Mouse (Mus musculus): ENCODE measurements around the gene Agpat3. TPM values are rescaled to one million over a fixed set of nuclear protein-coding genes. Genes with fewer than 3 reads are reported as not detected.
"Not testable (repeated sequence)": the region's sequence is repeated elsewhere in the genome, so short reads cannot be mapped to it uniquely, and the experiment has no call there.

The Agpat3 gene
- total RNA-seq, 2 experiments from 2014 or later = 214 to 237 TPM

DNA sequence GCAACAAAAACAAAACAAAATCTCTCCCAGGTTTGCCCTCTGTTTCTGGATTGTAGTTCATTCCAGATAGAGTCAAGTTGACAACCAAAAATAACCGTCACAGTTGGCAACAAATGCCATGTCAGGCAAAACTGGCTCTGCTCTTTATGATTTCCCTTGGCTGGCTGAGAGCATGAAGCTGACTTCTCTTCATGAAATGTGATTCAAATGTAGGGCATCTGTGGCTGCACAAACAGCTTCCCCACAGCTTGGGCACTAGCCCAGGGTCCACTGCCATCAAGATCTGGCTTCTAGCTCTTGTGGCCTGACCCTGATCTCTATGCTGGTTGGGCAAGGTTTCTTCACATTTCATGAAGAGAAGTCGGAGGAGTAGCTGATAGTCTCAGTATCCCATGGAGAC lies 9.7 kb upstream of the Agpat3 start:
- peak; percentile 59 to 75 for DNase-seq

DNA sequence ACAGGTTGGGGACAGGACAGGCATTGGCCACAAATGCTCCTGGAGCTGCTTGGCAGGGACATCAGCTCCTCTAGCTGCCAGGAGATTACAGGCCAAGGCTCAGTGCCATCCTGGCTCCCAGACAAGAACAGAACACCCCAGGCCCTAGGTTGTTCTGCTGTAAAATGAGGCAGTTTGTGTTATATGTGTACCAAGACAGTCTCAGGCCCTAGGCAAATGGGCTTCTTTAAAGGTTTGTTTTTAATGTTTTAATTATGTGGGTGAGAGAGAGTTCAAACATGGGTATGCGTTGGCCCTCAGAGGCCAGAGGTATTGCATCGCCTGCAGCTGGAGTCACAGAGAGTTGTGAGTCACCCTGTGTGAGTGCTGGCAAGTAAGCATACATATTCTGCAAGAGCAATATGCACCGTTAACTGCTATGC lies 8.0 kb upstream of the Agpat3 start:
- peak; percentile 65 to 71 for DNase-seq

DNA sequence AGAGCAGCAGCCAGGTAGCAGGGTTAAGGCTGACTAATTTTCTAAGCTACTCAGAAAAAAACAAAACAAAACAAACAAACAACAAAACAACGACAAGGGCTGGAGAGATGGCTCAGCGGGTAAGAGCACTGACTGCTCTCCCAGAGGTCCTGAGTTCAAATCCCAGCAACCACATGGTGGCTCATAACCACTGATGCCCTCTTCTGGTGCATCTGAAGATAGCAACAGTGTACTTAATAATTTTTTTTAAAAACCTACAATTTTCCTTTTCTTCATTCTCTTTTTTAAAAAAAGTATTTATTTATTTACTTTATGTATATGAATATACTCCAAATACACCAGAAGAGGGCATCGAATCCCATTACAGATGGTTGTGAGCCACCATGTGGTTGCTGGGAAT lies 6.7 kb upstream of the Agpat3 start:
- DNase-seq = not testable (repeated sequence)

DNA sequence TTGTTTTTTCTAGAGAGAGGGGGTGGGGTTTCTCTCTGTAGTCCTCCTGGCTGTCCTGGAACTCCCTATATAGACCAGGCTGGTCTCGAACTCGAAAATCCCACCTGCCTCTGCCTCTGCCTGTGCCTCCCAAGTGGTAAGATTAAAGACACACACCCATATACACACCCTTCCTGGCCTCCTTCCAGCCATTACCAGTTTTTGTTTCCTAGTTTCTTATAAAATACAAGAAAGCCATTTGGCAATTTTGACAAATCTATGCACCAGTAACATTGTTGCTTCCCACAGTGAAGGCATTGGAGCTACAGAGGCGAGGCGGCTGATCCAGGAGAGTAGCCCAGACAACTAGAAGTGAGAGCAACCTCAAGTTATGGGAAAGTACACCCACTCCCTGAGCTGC lies 6.0 kb upstream of the Agpat3 start:
- no peak for DNase-seq

DNA sequence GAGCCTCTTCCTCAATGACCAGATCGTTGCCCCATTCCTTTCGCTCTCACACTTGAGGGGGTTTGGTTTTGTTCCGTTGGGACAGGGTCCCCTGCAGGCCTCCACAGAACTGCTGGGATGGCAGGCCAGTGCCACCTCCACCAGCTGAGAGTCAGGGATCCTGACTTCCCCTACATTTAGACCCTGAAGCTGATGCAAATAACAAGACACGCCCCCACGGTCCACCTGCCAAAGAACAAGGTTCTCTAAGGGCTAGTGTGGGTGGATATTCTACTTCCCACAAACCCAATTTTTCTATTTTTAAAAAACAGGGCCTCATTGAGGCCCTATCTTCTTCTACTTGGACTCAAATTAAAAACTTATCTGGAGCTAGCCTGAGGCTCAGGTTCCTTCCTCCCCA lies 5.5 kb upstream of the Agpat3 start:
- no peak for DNase-seq

DNA sequence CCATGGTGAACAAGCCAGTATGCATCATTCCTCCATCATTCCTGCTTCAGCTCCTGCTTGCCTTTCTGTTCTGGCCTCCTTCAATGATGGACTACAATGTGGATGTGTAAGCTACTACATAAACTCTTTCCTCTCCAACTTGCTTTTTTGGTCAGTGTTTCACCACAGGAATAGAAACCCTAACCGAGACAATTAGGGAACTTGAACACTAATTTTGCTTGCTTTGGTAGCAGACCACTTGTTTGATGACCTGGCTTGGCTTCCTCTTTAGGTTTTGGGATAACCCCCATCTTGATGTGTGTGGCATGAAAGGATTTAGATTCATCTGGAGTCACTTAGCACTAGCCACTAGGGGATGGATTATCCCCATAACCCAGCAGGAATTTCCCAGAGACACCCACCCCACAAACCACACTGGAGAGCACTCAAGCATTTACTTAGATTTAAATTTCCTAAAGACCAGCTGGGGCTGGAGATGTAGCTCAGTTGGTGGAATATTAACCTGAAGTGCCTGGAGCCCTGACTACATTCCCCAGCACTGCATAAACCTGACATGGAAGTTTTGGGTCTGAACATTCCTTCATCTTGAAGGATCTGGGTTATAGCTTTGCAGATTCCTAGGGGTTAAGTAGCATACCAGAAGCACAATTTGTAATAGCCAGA lies 3.8 kb upstream of the Agpat3 start:
- DNase-seq = no peak

DNA sequence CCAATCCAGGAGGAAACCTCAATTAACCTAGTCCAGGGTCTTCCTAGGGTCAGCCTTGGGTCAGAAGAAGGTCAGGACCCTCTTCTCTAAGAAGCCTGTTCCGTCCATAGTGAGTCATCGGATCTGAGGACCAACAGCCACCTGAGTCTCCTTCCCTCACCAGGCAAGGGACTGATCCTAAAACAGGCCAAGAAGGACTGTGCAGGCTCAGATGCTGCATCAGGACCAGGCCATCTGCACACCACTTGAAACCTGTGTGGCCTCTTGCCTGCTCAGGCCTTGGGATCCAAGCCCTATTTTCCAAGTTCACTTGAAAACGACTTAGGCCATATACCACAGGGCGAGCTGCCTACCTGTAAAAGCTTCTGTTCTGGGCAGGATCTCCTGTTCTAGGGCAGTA lies 907 bp upstream of the Agpat3 start:
- DNase-seq = no peak

DNA sequence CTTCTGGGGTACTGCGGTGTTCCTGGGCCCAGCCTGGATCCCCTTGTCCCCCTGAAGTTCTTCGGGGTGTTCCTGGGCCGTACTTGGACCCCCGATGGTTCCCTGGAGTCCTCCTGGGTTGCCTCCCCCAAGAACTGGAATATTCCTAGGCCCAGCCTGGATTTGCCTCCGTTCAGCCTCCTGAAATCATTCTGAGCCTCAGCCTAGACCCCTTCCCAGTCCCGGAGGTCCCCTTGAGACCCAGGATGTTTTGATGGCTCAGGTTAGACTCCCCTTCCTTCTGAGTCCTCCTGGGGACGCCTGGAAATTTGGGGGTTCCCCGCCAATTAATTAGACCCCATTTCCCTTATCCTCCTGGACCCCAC lies 359 bp upstream of the Agpat3 start:
- no peak for DNase-seq

DNA sequence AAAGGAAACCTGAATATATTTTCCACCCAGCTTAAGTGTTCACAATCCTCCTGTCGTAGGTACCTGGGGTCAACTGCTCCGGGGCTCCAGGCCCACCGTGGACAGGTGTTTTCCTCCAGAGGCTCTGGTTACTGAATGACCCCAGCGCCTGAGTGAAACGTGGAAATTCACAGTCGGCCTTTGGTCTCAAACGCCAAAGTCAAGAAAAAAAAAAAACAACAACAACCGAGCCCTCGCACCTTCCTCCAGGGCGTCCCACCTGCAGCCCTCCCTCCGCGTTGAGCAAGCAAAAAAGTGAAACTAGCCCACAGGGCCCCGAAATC lies 764 bp downstream of the Agpat3 start:
- DNase-seq = no peak

DNA sequence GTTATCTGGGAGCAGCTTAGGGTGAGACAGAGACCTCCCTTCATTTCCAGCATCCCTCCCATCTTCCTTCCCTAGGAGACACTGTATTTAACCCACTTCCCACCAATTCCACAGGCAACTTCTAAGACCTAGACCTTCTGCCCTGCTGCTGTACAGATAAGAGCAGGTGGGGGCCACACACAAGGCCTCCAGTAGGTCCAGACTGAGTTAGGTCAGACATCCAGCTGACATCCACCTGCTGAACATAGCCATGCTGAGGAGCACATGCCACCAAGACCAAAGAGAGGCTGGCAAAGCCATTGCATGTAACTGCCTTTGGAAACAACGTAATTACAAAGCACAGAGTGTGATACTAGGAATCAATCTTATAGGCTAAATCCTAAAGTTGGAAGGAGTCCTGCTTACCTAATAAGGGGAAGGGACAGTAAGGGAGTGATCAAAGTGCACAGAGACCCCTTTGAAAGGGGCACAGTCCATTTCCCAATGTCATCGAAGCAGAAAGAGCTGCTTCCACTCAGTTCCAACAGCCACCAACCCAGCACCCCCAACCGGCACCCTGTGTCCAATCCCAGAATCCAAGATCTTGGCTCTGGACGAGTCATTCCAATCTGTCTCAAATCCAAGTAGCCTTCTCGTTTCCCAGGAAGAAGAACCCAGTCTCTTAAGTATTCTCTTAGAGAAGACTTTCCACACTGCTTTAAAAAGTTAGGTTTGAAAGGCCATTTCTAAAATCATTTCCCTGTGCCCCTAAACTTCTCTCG lies 1.3 kb downstream of the Agpat3 start:
- no peak for DNase-seq

DNA sequence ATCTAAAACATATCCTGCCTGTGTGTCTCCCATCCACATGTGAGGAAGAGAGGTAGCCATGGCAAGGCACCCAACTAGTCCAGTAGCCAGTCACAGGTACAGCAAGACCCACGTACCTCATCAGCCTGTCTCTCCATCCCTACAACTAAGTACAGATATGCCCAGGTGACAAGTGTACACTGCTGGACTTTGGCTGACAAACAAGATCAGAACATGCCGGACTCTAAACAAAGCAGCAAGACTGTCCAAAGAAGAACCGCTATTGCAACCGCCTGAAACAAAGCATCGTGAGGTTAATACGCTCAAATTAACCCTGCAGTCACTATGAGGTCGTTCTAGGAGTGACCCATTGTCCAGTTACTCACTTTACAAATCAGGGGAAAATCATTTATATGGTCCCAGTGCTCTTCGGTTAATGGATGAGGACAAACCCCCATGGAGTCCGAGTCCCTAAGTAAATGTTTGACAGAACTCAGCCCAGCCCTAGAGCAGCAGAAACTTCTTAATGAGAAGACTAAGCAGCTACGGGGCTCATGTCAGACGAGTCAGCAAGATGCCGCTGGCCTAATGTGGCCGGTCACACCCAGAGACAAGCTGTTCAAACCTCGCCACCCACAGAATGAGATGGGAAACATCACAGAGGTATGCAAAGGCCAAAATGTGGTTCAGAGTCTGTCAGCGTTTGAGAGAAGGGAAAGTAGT lies 2.7 kb downstream of the Agpat3 start:
- DNase-seq = no peak

DNA sequence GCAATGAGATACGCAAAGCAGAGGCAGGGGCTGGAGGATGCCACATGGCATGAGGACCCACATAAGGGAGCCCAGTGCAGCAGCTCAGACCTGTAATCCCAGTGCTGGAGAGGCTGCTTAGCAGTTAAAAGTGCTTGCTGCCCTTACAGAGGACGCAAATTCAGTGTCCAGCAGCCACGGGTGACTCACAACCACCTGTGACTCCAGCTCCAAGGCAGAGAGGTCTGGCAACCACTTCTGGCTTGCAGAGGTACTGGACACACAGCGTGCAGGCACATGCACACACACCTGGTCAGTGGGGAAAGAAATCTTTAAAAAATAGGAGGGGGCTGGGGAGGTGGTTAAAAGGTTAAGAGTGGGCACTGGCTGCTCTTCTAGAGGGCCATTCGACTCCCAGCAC lies 4.1 kb downstream of the Agpat3 start:
- no peak for DNase-seq

DNA sequence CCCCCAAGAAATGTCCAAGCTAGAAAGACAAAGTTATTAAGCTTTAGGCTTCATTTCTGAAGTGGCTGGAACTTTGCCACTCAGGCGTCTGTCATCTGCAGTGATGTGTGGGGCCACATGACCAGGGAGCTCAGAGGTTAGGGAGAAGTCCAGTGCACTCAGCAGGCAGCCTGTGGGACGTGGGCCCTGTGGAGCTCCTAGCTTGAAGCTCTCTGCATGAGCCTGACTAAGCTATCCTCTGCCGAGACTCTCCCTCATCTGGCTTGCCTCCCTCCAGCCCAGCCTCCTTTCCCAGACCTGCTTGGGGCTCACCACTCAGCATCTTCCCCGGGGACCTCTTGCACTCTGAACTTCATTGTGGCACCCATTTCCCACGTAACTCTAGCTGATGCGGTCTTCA lies 4.8 kb downstream of the Agpat3 start:
- DNase-seq = no peak

DNA sequence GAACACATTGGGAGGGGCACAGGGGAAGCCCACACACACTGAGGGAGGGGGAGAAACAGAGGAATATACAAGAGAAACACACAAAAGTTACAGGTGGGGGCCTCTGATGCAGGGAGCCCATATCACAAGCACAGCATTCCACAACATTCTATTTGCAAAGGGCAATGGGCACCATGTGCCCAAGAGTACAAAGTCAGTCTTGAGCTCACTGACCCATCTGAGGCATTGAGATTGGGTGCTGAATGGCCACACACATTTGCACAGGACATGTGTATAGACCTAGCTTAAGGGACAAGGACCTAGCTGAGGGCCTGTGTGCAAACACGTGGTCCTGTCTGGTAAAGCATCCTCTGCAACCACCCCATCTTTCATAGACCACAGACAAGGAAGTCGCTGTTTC lies 6.8 kb downstream of the Agpat3 start:
- DNase-seq = no peak

DNA sequence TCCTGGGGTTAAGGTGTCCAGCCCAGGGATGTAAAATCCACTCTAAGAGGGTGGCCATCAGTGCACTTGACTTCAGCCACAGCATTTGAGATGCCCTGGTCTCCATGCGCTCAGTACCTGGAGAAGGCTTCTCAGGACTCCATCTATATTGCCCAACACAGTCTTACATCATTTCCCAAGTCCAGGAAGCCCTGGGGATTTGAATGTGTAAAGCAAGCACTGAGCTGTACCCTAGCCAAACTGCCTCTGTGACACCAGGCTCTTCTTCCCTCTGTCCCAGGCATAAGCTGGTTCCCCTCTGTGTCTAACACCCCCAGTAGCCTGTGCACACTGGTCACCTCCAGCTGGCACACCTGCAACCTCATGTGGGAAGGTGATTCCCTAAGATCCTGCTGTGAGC lies 10.2 kb downstream of the Agpat3 start:
- no peak for DNase-seq

DNA sequence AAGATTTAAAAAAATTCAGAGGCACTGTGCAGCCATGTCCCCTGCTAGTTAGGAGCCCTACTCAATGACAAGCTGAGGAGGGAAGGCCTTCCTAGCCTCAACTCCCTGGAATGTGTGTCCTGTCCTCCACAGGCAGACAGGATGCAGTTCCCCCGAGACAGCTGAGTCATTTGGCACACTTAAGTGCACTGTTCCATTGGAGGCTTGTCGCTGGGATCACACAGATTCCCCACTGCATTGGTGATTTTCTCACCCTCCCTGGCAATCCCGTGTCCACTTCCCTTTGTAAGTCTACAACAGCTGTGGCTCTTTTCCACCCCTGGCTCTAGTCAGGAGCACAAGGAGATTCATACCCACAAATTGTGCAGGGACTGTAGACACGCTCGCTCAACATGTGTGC lies 14.1 kb downstream of the Agpat3 start:
- DNase-seq = peak; percentile 76 to 87

DNA sequence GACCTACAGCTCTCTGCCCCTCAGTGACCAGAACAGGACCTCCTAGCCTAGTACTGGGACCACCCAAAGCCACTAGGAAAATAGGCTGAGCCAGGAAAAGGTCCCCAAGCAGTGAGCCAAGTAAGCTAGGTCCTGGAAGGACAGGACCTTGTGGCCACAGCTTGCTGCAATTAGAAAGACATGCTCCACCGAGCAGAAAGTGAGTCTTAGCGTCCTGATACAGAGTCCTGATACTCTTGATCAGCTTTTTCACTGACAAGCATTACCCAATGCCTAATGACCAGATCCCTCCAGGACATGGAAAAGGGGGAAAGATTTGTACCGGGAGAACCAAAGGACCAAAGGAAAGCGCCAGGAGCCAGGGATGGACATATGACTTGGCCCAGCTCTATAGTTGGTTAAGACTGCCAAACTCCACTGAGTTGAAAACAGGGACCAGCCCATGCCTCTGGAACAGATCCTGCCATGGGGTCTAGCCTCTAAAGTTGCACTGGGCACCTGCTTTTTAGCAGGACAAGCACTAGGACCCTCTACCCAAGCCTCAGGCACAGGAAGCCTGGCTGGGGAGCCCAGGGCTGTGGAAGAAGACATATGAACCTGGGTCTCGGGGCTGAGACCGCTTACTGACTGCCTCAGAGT lies 17.2 kb downstream of the Agpat3 start:
- peak; percentile 37 to 44 for DNase-seq

DNA sequence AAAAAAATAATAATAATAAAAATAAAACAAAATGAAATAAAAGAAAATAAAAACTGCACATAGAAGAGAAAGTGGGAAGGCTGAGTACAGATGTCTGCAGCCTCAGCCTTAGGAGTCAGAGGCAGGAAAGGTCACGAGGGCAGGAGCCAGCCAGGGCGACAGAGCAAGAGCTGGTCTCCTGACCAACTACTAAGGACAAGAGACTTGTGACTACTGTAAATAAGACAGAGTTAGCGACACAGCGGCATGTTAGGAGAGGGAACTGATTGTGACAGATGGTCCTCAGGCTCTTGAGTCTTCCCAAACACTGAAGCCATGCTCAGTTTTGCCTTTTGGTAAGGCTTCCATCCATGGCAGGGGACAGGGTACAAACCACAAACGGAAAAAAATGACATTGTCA lies 20.7 kb downstream of the Agpat3 start:
- no peak for DNase-seq

DNA sequence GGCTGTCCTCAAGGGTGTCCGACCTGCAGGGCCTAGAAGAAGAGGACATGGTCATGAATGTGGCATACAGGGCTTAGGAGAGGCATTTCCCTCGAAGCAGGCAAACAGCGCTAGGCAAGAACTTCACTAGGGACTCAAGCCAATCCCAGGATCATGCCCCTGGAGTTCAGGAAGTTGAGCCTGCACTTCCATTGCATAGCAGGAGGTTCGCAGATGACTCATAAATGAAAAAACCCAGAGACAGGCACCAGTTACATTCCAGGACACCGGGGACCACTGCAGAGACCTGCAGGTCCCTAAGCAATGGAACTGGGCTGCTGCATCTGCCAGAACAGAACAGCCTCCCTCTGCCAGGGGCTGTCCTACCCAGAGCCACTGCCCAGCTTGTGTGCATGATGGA lies 23.0 kb downstream of the Agpat3 start:
- DNase-seq = no peak

DNA sequence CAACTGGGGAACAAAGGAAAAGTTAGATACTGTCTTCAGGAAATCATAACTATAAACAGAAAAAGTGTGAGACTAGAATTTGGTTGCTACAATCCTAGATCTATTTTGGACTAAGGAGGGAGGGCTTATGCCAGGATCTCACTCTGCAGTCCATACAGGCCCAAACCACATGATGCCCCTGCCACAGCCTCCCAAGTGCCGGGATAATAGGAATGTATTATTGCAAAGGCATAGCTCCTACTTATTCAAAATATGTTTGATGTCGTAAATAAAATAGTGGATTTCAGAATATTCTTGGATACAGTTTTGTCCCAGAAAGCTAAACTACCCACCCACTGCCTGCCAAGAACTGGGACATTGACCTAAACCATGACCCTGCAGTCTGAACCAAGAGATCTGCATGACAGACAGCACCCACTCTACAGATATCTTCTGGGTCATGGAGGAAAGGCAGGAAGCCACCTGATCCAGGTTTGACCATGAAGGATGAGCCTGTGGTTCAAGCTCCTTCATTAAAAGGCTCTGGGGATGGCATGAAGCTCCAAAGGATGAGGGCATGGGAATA lies 24.2 kb downstream of the Agpat3 start:
- no peak for DNase-seq

DNA sequence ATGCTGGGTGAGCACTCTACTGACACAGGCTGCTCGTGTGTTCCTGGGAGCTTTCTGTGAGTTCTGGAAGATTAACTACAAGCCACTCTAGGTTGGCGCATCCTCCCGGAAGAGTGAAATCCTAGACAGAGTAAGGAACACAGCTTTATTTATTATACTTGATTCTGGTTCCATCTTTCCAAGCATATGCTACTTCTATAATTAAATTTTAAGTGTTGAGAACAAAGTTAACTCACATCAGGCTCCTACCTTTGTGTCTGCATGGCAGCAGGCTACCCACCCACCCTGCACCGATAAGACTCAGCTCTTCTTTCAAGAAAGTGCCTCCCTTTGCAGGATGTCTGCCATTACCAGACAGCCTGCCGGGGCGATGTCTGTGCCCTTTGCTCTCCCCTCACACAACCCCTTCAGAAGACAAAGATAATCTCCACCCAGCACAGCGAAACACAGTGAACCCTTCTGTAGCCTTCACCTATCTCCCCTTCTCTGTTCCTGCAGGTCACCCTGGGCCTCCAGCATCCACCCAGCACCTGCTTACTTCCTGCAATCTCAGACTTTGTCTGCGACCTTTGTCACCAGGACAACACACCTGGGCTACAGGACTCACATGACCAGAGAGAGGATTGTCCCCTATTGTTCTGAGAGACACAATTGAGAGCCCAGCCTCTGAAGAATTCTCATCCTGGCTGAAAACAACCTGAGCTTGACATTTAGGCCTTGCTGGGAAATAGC lies 26.2 kb downstream of the Agpat3 start:
- no peak for DNase-seq

DNA sequence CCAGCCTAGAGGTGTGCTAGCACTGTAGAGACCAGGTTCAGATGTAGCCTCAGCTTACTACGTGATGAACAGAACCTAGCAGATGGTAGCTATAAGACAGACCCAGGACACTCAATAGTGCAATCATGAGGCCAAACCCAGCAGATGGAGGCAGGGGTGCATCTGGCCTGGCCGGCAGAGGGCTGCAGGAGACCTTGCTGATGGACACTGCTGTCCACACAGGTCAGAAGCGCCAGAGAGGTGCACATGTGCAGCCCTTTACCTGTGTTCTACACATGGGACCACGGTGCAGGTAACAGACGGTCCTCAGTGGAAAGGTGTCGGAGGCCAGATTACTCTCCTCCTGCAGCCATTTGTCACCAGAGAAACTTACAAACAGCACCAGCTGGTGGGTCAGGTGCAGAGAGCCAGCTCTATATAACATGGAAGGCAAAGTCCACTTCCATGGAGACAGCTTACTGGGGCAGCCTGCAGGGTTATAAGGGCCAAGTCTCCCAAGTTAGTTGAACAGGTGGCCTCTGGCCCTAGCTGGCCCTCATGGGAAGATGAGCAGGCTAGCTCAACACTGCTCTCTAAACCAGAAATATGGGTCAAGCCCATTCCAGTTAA lies 27.6 kb downstream of the Agpat3 start:
- DNase-seq = no peak
